Mouse (Mus musculus) spleen, adult 2 months (tissue): ENCODE data around the gene Lsm4. TPM values are rescaled to one million over a fixed set of nuclear protein-coding genes. Genes with fewer than 3 reads are reported as not detected.

ENCODE experiments used
- DNase-seq, 2 experiments: peaks; one replicate each; pipeline versions ENCODE4 v3.0.0 to v3.0.0-alpha.2; 2012 to 2021; ENCODE audit warnings: low spot score in 2 of 2, low read depth in 1 of 2
- H3K27ac ChIP-seq: fragments of 200-500 bp; 2 replicates; pipeline ENCODE4 v1.5.1; 2012; ENCODE audit warnings: low read length, inconsistent platforms; ENCODE audit not compliant: insufficient read depth
- H3K27me3 ChIP-seq: fragments of 200-500 bp; 2 replicates; pipeline ENCODE4 v1.6.1; 2012; ENCODE audit warnings: mild to moderate bottlenecking, moderate library complexity, low read length, inconsistent platforms; ENCODE audit not compliant: control insufficient read depth, insufficient read depth
- H3K36me3 ChIP-seq: fragments of 200-500 bp; 2 replicates; pipeline ENCODE4 v1.6.1; 2012; ENCODE audit warnings: mild to moderate bottlenecking, low read length, inconsistent platforms; ENCODE audit not compliant: control insufficient read depth, insufficient read depth
- H3K4me1 ChIP-seq: fragments of 200-500 bp; 2 replicates; pipeline ENCODE4 v1.6.1; 2011; ENCODE audit warnings: inconsistent platforms; ENCODE audit not compliant: control insufficient read depth, insufficient read depth, insufficient read length
- H3K4me3 ChIP-seq: fragments of 200-500 bp; 2 replicates; pipeline ENCODE4 v1.5.1; 2011; ENCODE audit warnings: mild to moderate bottlenecking, inconsistent platforms; ENCODE audit not compliant: insufficient read depth, insufficient read length; ENCODE audit errors: extremely low read depth
- CTCF ChIP-seq: fragments of 200-500 bp; IDR thresholded peaks from 2 replicates; pipeline ENCODE4 v1.5.1; 2011; ENCODE audit warnings: mild to moderate bottlenecking, inconsistent platforms; ENCODE audit not compliant: insufficient read depth, insufficient read length, insufficient replicate concordance; ENCODE audit errors: extremely low read depth
- POLR2A ChIP-seq: fragments of 200-500 bp; IDR thresholded peaks from 2 replicates; pipeline ENCODE4 v1.6.1; 2011; ENCODE audit warnings: low read depth, low read length, inconsistent platforms
- WGBS: fragments of 180-500 bp; shearing (Covaris S2); methylation state at CpG from one replicate; pipeline ENCODE4 v1.1.7; 2018; 5-methylcytosine and 5-hydroxymethylcytosine counted together
- polyA plus RNA-seq: library from polyadenylated mRNA; depleted of rRNA; stranded (reverse); fragments of >200 nt; gene quantifications from 2 replicates; pipeline ENCODE4 v1.2.3, GENCODE M21; 2012

The Lsm4 gene
- polyA plus RNA-seq, 1 experiment = 109 TPM

- H3K4me1 ChIP-seq = no peaks in the 10 kb centered on the region
Measured at GRCm38 (mm10) chr8:70644065-70644464, 29.0 kb upstream of the Lsm4 start.

GRCm38 (mm10) chr8:70645501-70646224 is 27.4 kb upstream of the Lsm4 start:
- Histone ChIP-seq H3K27me3 (no peaks in the 10 kb centered on the region), H3K36me3 (peaks cover 4% of the 10 kb centered on the region), H3K27ac (no peak overlapping the region), H3K4me1 (no peaks in the 10 kb centered on the region), H3K4me3 (no peak overlapping the region)
- no peak for TF ChIP-seq POLR2A
- no peak for TF ChIP-seq CTCF
- 46% methylated on average over 17 of the region's 17 CpGs for WGBS
- no peak for DNase-seq

More at GRCm38 (mm10) chr8:70644065-70644464, 29.0 kb upstream of the Lsm4 start:
- TF ChIP-seq CTCF (peak; percentile 4; the same call in 1 of the 2 replicates), POLR2A (no peak)
- Histone ChIP-seq H3K4me3 (no peak overlapping the region), H3K36me3 (no peaks in the 10 kb centered on the region), H3K27ac (no peak overlapping the region), H3K27me3 (no peaks in the 10 kb centered on the region)
- DNase-seq = no peak
- WGBS = 92% methylated on average over 2 of the region's 2 CpGs

GRCm38 (mm10) chr8:70646369-70646768 is 26.7 kb upstream of the Lsm4 start:
- WGBS = 87% methylated on average over 6 of the region's 6 CpGs
- TF ChIP-seq POLR2A (no peak), CTCF (no peak)
- H3K27ac ChIP-seq = no peak overlapping the region; the same call in 1 of the 2 replicates
- peaks cover 4% of the 10 kb centered on the region for H3K36me3 ChIP-seq
- no peaks in the 10 kb centered on the region for H3K27me3 ChIP-seq
- no peaks in the 10 kb centered on the region for H3K4me1 ChIP-seq
- no peak for DNase-seq
- H3K4me3 ChIP-seq = no peak overlapping the region

- Histone ChIP-seq H3K27ac (no peak overlapping the region), H3K36me3 (peaks cover 5% of the 10 kb centered on the region), H3K4me3 (no peak overlapping the region), H3K4me1 (no peaks in the 10 kb centered on the region), H3K27me3 (no peaks in the 10 kb centered on the region)
- TF ChIP-seq POLR2A (no peak), CTCF (no peak)
- DNase-seq = no peak
Measured at GRCm38 (mm10) chr8:70646775-70647174, 26.3 kb upstream of the Lsm4 start.

GRCm38 (mm10) chr8:70647343-70648163 is 25.5 kb upstream of the Lsm4 start:
- Histone ChIP-seq H3K36me3 (peaks cover 7% of the 10 kb centered on the region), H3K4me1 (no peaks in the 10 kb centered on the region), H3K27me3 (no peaks in the 10 kb centered on the region), H3K4me3 (no peak overlapping the region), H3K27ac (no peak overlapping the region)
- TF ChIP-seq CTCF (no peak), POLR2A (no peak)
- no peak for DNase-seq
- WGBS = 88% methylated on average over 8 of the region's 8 CpGs

- WGBS = 44% methylated on average over 1 of the region's 1 CpGs
- no peaks in the 10 kb centered on the region for H3K4me1 ChIP-seq
- peaks cover 7% of the 10 kb centered on the region for H3K36me3 ChIP-seq
- H3K27me3 ChIP-seq = no peaks in the 10 kb centered on the region
- no peak overlapping the region for H3K4me3 ChIP-seq
- no peak for DNase-seq
- no peak overlapping the region for H3K27ac ChIP-seq
- TF ChIP-seq POLR2A (no peak), CTCF (no peak)
Measured at GRCm38 (mm10) chr8:70648164-70648442, 24.9 kb upstream of the Lsm4 start.

GRCm38 (mm10) chr8:70648921-70649320 is 24.1 kb upstream of the Lsm4 start:
- Histone ChIP-seq H3K27me3 (no peaks in the 10 kb centered on the region), H3K27ac (no peak overlapping the region), H3K4me3 (no peak overlapping the region), H3K4me1 (peaks cover 3% of the 10 kb centered on the region; the same call in 1 of the 2 replicates), H3K36me3 (peaks cover 7% of the 10 kb centered on the region)
- no peak for DNase-seq
- whole genome bisulfite sequencing = 81% methylated on average over 3 of the region's 3 CpGs
- TF ChIP-seq POLR2A (no peak), CTCF (no peak)
